Mouse (Mus musculus) CD4-positive, CD25-positive, alpha-beta regulatory T cell, adult 2 months (primary cell): ENCODE measurements around the gene Alkbh2.
A peak's percentile ranks its signal among the peaks of the same experiment; 100 is the strongest.

Experiments
- DNase-seq: peaks from one replicate; pipeline ENCODE4 v3.0.0-alpha.2; 2012; ENCODE audit warnings: low read depth, low spot score

Gene Alkbh2

GRCm38 (mm10) chr5:114127374-114128349, at the start of gene Alkbh2:
TSS of gene Alkbh2 (minus strand) at chr5:114128218.
- peak; percentile 92 for DNase-seq

DNA sequence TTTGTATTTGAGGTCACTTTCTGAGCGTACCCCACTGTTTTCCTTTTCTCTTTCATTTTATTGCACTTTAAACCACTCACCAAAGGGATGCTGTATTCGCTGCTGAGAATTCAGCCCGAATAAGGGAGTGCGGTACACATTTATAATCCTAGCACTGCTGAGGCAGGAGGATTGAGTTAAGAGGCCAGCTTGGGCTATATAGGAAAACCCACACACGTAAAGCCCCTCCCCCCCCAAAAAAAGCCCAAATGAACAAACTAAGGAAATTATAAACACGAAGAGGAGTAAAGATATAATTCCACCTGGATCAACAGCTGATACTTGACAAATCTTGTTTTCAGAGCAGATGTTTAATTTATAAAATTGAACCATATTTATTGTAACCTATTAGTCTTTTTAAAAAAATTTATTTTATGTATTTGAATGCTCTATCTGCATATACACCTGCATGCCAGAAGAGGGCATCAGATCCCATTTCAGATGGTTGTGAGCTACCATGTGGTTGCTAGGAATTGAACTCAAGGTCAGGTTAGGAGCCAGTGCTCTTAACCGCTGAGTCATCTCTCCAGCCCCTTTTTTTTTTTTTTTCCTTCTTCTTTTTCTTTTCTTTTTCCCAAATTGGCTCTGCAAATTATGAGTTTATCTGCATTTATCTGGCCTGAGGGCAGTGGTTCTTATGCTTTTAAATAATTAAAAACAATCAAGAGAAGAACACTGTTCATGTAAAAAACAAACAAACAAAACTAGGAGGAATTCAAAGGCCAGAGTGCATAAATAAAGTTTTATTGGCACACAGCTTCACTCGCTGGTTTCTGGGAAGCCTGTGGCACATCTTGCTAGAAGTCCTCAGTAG, 48.8 kb upstream of the Alkbh2 start:
- DNase-seq = no peak

DNA sequence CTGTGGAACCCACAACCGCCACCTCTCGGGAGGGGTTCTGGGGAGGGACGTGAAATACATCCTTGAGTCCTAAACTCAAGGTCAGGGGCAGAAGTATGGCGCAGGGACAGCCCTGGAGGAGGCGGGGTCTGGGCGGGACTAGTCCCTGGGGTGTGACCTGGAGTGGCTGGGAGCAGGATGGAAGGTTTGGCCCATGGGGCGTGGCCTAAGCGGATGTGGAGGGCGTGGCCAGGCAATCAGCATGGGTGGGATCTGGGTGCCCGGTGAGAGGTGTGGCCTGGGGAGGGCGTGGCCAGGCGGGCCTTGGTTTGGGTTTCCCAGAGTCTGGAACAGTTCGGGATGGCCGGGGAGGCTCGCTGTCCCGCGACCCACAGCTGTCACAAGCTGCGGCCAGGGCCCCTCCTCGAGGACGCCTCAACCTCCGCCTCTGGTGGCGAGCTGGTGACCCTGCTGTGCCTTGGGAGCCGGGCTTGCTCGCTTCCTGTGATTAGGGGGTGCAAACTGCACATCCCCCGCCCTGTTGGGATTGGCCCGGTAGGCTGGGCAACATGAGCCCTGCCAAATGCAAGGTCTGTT, 47.7 kb upstream of the Alkbh2 start:
- DNase-seq = peak; percentile 75

- peak; percentile 47 for DNase-seq
These were observed 46.6 kb upstream of the Alkbh2 start for GRCm38 (mm10) chr5:114174639-114175038.

- no peak for DNase-seq
These were observed 46.0 kb upstream of the Alkbh2 start for GRCm38 (mm10) chr5:114173877-114174581.

GRCm38 (mm10) chr5:114173458-114173857, 45.4 kb upstream of the Alkbh2 start:
- DNase-seq = no peak

DNA sequence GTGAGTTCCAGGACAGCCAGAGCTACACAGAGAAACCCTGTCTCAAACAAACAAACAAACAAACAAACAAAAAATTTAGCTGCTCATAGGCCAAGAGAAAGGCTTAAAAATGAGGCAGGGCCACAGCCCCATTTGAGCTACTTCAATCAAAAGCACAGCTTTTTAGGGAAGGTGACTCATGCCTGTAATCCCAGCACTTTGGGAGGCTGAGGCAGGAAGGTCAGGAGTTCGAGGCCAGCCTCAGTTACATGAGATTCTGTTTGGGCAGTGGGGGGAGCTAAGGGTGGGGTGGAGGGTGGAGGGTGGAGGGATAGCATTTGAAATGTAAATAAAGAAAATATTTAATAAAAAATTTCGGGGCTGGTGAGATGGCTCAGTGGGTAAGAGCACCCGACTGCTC, 44.9 kb upstream of the Alkbh2 start:
- peak; percentile 30 for DNase-seq

- no peak for DNase-seq
These were observed 42.3 kb upstream of the Alkbh2 start for GRCm38 (mm10) chr5:114170345-114170744.

GRCm38 (mm10) chr5:114163117-114163696, 35.2 kb upstream of the Alkbh2 start:
- DNase-seq = no peak

DNA sequence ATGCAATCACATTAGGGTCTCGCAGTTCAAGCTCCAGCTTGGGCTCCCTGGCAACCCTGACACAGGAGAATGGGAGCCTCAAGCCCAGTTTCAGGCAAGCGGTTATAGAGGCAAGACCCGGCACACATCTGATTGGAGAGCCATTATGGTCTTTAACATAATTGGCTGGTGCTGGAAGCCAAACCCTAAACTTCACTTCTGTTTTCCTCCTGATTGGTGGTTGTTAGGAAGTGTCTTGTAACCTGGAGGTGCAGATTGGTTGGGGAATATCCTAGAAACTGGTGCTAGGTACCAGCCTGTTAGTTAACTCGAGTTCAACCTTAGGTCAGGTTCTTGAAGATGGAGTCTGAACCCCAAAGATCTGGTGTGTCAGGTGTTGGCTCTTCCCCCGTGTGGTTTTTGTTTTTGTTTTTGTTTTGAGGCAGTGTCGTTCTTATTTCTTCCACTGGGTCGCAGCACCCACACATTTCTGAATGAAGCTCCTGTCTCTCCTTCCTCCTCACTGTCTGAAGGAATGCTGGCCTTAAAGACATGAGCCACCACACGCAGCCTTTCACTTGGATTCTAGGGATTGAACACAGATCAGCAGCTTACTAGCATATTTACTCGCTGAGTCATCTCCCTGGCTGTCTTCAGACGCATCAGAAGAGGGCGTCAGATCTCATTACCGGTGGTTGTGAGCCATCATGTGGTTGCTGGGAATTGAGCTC, 34.2 kb upstream of the Alkbh2 start:
- no peak for DNase-seq

DNA sequence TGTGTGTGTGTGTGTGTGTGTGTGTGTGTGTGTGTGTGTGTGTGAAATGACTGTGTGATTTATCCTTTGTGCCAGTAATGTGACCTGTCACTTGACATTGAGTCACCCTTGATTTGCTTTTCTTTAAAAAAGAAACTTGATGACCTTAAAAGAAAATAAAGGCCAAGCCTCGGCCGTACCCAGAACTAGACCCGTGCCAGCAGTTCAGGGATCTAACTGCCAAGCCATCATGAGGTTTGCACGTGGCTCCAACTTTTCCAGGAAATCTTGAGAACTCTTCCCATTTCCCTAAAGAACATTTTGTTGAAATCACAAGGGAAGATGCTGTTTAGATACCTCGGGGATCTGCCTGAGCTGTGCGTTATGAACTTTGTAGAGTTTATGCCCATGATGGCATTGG, 33.4 kb upstream of the Alkbh2 start:
- DNase-seq = no peak

- DNase-seq = no peak
These were observed 29.2 kb upstream of the Alkbh2 start for GRCm38 (mm10) chr5:114157236-114157635.

DNA sequence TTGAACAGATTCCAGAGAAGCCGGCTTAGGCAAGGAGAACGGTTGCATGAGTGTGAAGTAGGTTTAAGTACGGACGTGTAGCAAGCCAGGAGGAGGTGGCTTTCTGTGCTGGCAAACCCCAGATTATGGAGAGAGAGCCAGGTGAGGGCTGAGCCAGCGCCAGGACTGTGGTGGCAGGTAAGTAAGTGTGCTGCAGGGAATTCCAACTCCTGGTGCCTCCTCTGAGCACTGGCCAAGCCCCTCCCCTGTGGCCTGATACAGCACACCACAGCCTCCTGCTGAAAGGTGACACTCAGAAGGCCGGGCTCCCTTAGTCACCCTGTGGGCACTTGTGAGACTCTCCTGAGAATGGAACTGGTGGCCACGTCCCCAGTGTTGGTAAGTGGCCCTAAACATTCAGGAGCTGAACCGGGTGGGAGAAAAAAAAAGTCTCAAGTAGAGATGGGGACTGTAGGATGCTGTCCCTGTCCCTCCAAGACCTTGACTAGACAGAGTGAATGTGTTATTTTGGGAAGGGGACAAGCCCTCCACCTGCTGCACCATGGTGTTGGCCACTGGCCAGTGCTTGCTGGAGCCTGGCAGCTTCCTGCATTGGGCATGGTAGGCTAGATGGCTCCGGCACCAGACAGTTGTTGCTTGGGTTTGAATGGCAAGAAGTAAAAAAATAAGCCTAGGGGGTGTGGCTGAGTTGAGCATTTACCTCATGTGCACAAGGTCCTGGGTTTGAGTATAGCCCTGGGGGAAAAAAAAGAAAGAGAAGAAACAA, 27.3 kb upstream of the Alkbh2 start:
- DNase-seq = no peak

GRCm38 (mm10) chr5:114154765-114155164, 26.7 kb upstream of the Alkbh2 start:
- no peak for DNase-seq

DNA sequence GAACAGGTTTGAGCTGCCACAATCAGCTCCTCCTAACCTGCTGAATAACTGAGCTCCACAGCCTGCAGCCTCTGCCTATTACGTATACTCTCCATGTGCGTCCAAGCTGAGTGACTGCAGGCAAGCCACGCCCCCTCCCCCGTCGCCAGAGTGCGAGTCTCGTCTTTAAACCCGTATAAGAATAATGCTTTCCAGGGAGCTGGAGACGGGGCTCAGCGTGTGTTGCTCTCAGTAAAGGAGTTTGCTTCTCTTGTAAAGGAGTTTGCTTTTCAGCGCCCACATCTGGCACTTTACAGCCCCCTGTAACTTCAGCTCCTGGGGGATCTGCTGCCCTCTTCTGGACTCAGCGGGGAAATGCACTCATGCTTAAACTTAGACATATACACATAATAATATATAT, 25.5 kb upstream of the Alkbh2 start:
- DNase-seq = peak; percentile 11

- DNase-seq = no peak
These were observed 24.5 kb upstream of the Alkbh2 start for GRCm38 (mm10) chr5:114152359-114153092.

DNA sequence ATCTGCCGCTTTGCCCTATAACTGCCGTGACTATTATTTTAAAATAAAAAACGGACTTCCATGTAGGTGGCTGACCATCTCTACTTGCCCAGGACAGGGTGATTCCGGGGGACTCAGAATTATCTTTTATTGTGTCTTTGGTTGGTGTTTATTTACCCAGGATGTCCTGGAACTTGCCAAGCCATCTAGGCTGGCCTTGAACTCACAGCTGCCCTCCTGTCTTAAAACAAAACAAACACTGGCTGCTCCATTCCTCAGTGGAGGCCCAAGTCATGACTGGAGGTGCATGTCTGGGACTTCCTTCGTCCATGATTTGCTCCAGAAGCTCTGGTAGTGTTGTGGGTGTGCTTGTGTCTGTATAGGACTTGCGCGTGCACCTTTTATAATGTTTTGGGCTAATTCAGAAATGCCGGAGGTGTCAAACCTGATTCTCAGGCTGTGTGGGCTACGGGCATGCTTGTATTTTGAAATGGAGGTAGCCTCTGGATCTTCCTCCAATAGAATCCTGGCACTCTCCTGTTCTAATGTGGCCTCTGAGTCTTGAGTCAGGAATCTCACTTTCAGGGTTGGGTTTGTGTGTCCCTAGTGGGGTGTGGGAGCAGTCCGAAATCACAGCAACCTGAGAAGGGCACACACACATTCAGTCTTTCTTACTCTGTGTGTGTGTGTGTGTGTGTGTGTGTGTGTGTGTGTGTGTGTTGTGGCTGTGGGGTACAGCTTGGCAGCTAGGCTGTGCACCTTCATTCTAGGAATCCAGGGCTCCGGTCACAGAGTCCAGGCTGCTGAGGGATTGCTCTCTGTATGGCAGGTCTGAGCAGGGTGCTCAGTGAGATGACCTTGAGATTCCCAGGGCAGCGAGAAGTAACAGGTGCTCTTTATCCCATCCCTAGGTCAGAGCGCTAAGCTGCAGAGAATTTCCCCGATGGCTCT, 19.3 kb upstream of the Alkbh2 start:
- no peak for DNase-seq
